Mouse (Mus musculus) left cerebral cortex, postnatal 4 days (tissue): ENCODE results near the gene Hoxd4. TPM values are rescaled to one million over a fixed set of nuclear protein-coding genes. Genes with fewer than 3 reads are reported as not detected.
A peak's percentile ranks its signal among the peaks of the same experiment; 100 is the strongest.

Experiments used
- DNase-seq: peaks from one replicate; pipeline ENCODE4 v3.0.0-alpha.2; 2022
- intact Hi-C: fragments of 180-260 bp; cut with DNase I; formaldehyde crosslinking; loops from one replicate; pipeline ENCODE4 v1.15.1; 2025
- total RNA-seq, 2 experiments: library from RNA; stranded (reverse); gene quantifications; 2 replicates each; pipeline ENCODE4 v1.2.3; 2021

Gene Hoxd4
- total RNA-seq, 2 experiments from 2014 or later, result not detected

- peak; percentile 52 for DNase-seq
- intact Hi-C loops, result loop anchor here (10.0 kb wide), 1 partner anchor 1414 kb away; no protein-coding TSS in a partner anchor
Observed at GRCm38 (mm10) chr2:74691022-74691951, 20.4 kb upstream of the Hoxd4 start, which contains the start of gene Hoxd10. TSS of gene Hoxd10 (plus strand) at chr2:74691924.

GRCm38 (mm10) chr2:74691995-74692807 lies 19.5 kb upstream of the Hoxd4 start:
- intact Hi-C loops, result loop anchor here (10.0 kb wide), 1 partner anchor 1413 kb away; no protein-coding TSS in a partner anchor
- DNase-seq, result no peak

GRCm38 (mm10) chr2:74692808-74693431 lies 18.8 kb upstream of the Hoxd4 start:
- no peak for DNase-seq
- intact Hi-C loops, result loop anchor here (10.0 kb wide), 1 partner anchor 1412 kb away; no protein-coding TSS in a partner anchor

- intact Hi-C loops, result loop anchor here (10.0 kb wide), 1 partner anchor 1411 kb away; no protein-coding TSS in a partner anchor
- no peak for DNase-seq
Observed at GRCm38 (mm10) chr2:74693432-74693827, 18.3 kb upstream of the Hoxd4 start.

GRCm38 (mm10) chr2:74694066-74694465 lies 17.7 kb upstream of the Hoxd4 start:
- DNase-seq, result no peak
- intact Hi-C loops, result loop anchor here (10.0 kb wide), 1 partner anchor 1411 kb away; no protein-coding TSS in a partner anchor

GRCm38 (mm10) chr2:74695383-74695782 lies 16.3 kb upstream of the Hoxd4 start:
- intact Hi-C loops, result loop anchor here (10.0 kb wide), 1 partner anchor 1409 kb away; no protein-coding TSS in a partner anchor

GRCm38 (mm10) chr2:74695813-74696430 lies 15.8 kb upstream of the Hoxd4 start:
- intact Hi-C loops, result loop anchor here (10.0 kb wide), 1 partner anchor 1409 kb away; no protein-coding TSS in a partner anchor

More at GRCm38 (mm10) chr2:74695383-74695782, 16.3 kb upstream of the Hoxd4 start:
- DNase-seq, result no peak

GRCm38 (mm10) chr2:74696442-74697335 lies 15.0 kb upstream of the Hoxd4 start:
- intact Hi-C loops, result loop anchor here (10.0 kb wide), 1 partner anchor 1408 kb away; no protein-coding TSS in a partner anchor
- no peak for DNase-seq

More at GRCm38 (mm10) chr2:74695813-74696430, 15.8 kb upstream of the Hoxd4 start:
- no peak for DNase-seq

GRCm38 (mm10) chr2:74697567-74698121 lies 14.1 kb upstream of the Hoxd4 start, which contains the start of gene Hoxd9:
TSS of gene Hoxd9 (plus strand) at chr2:74697727.
- intact Hi-C loops, result loop anchor here (10.0 kb wide), 1 partner anchor 1407 kb away; no protein-coding TSS in a partner anchor
- no peak for DNase-seq

- DNase-seq, result no peak
- intact Hi-C loops, result loop anchor here (10.0 kb wide), 1 partner anchor 1406 kb away; no protein-coding TSS in a partner anchor
Observed at GRCm38 (mm10) chr2:74698201-74699052, 13.3 kb upstream of the Hoxd4 start.

GRCm38 (mm10) chr2:74699053-74699430 lies 12.7 kb upstream of the Hoxd4 start:
- intact Hi-C loops, result loop anchor here (10.0 kb wide), 1 partner anchor 1406 kb away; no protein-coding TSS in a partner anchor
- DNase-seq, result no peak

GRCm38 (mm10) chr2:74699664-74700545 lies 11.8 kb upstream of the Hoxd4 start:
- intact Hi-C loops, result loop anchor here (5.0 to 10.0 kb wide), 2 partner anchors 437 to 1405 kb away; no protein-coding TSS in a partner anchor
- DNase-seq, result no peak

GRCm38 (mm10) chr2:74700546-74701112 lies 11.1 kb upstream of the Hoxd4 start:
- no peak for DNase-seq
- intact Hi-C loops, result loop anchor here (5.0 kb wide), 1 partner anchor 437 kb away; no protein-coding TSS in a partner anchor

- intact Hi-C loops, result loop anchor here (1.0 to 5.0 kb wide), 2 partner anchors 435 to 886 kb away; no protein-coding TSS in a partner anchor
Observed at GRCm38 (mm10) chr2:74701949-74702819, 9.5 kb upstream of the Hoxd4 start.

More at GRCm38 (mm10) chr2:74701949-74702819, 9.5 kb upstream of the Hoxd4 start:
- DNase-seq, result peak; percentile 79
